Mouse (Mus musculus) kidney, postnatal 10 days (tissue): ENCODE data around the gene Irx6.
A peak's percentile ranks its signal among the peaks of the same experiment; 100 is the strongest.

Source experiments
- DNase-seq: peaks from one replicate; pipeline ENCODE4 v3.0.0; 2021; ENCODE audit warnings: mixed read lengths

Gene Irx6

DNA sequence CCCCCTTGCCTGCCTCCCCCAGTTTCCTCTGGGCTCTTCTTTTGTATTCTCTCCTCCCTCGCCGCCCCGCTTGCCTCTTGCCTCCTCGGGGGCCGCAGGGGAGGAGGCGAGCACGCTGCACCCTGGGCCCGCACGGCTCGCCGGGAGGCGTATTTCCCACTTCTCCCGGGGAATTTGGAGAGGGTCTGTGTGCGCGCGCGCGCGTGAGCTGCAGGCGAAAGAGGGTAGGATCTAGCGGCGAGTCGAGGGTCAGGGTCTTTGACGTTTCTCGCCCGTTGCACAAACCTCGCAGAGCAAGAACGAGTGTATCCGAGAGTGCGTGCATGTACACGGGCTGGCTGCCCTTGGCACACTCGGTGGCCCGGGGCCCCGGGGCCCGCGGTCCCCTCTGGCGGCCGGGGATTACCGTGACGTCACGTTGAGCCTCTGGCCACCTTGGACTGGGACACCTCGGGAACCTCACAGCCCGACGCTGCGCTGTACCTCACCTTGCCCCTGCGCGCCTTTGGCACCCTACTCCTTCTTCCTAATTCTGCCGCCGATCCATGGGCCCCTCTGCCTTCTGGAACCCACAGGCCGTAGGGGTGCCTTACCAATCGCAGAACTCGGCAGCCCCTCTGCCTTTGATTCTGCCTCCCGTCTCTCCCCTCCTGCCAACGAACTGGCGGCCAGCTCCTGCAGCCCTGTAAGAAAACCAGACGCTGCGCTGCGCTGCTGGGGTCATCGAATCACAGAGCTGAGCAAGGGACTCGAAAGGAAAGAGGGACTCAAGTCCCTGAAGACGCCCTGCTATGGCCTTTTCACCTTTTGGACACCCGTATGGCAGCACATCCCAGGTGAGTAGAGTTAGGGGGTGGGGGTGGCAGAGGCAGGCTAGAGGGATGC, at the start of gene Irx6:
TSS of gene Irx6 (plus strand) at position 45 of the 885 bp plus-strand sequence.
- DNase-seq: peak; percentile 18

DNA sequence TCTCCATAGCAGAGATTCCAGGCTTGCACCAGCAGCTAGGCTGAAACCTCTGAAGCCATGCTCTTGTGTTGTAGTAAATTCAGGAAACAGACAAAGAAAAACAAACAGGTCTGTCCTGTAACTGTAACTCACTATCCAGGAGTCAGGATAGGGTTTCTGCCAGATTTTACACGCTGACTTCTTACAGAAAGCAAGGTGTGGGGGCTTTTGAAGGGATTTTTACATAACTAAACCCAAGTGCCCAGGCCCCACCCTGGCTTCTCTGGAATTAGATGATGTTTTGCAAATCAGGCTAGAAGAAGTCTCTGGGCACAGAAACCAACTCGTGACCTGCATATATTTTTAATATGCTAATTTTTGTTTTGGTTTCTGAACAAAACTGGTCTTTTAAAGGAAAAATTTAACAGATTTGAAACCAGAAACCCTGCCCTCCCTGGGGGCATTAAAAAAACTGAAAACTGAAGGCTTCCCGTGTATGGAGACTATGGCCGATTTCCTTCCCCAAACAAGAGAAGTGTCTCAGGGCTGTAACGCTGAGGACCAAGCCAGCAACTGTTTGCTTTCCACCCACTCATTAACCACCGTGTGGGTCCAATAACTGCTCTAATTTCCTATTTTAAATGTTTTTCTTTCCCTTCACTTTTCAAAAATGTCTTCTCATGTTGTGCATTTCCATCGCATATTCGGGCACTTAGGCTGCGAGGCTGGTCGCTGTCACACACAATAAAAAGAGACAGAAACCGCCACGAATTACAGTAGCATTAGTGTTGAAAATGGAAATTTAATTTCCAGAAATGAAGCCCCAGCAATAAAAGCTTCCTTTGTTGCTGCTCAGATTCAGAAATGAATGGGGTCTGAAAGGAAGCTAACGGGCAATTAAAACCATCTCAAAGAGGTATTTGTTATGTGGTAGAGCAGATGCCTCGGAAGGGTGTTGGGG, 45.1 kb upstream of the Irx6 start:
- no peak for DNase-seq

DNA sequence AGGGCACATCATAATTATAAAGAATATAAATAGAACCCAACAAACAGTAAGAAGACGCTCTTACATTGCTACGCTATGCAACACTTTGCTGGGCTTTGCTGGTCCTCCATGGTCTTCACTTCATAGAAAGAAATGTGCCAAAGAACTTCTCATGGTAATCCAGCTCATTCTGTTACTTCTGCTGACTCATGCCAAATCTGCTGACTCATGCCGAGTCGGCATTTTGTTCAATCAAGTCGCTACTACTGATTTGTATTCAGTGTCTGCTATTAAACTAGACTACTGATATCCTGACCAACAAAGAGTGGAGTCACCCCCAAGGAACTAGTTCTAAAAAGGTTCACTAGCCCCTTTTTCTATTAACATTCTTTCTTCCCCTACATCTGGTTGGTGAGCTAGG, 40.9 kb upstream of the Irx6 start:
- DNase-seq: no peak

DNA sequence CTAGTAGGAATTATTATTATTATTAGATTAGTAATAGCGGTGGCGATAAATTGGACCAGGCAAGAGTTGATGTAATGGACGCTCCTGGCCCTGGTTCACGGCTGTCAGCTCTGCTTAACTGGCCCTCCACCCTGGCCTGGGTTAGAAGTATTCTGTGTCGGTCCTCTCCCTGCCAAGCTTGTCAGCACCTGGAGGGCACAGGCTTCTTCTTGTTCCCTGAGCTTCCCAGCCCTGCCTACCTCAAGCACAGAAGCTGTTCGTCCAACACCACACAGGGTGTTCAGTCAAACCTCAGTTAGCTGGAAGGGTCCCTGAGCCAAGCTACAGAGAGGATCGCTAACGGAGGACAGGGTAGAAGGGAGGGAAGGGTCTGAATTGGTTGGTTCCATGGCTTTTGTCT, 33.3 kb upstream of the Irx6 start:
- no peak for DNase-seq

DNA sequence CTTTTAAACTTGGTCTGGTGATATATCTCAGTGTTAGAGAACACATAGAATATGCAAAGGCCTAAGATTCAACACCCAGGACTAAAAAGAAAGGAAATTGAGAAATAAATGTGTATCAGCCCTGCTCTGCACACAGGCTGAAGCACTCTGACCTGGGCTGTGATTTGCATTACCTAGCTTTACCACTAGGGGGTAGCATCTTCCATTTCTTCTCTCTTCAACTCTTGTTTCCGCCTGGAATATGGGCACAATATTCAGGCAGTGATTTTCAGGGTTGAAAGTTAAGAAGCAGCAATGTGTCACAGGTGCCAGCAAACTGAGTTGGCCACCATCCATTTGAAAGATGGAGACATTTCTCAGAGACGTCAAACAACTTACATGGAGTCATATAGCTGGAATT, 27.5 kb upstream of the Irx6 start:
- peak; percentile 9 for DNase-seq

DNA sequence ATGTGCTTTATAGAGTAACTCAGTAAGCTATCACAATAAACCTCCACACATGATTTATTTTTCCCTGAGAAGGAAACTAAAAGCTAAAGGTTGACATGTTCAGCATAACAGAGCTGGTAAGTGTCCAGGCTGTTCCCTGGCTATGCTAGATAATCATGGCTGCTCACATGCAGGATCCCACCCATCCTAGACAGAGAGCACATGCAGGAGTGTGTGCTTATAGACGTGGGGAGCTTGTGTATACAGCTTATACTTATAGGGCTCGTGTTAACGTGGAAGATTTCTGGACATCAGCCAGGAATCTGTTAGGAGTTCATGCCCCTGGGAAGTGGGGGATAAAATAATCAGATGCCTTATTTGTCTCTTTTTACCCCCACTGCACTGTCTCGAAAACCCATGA, 9.9 kb upstream of the Irx6 start:
- DNase-seq: no peak

DNA sequence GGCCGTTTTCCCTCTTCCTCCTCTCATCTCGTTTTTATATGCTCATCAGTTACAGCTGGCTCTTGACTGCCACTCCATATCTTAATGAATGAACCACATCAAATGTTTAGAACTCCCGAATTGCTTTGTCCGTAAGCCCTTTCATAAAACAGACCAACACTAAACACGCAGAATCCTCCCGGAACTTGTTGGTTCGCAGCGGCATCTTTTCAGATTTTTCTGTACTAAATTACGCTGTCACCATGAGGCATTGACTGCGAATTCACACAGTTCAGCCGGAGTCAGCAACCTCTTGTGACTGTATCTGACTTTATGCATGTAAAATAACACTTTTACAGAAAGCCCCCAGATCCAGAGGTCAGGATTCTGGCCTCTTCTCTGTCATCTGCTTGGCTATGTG, 3.9 kb upstream of the Irx6 start:
- no peak for DNase-seq

DNA sequence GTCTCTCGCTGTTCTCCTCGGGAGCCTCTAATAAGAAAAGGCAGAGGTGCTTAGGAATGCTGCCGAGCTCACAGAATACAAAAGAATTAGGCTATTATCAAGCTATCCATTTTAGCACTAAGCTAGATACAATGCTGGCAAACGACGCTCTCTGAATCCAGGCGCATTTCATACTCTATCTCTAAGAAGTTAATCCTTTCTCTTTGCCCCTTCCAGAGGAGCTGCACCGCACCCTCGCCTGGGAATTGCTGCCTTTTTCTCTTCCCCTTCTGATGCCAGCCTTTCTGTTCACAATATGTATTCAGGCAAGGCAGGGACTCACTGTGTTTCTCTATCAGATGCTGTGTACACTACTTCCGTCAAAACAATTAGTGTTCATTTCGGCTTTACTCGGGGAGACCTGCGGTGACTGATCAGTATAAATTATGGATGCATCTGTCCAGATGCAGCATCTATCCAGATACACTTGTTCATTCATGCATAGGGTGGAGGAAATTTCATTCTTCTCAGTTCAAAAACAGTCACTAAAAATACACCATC, 3.4 kb upstream of the Irx6 start:
- DNase-seq: no peak

DNA sequence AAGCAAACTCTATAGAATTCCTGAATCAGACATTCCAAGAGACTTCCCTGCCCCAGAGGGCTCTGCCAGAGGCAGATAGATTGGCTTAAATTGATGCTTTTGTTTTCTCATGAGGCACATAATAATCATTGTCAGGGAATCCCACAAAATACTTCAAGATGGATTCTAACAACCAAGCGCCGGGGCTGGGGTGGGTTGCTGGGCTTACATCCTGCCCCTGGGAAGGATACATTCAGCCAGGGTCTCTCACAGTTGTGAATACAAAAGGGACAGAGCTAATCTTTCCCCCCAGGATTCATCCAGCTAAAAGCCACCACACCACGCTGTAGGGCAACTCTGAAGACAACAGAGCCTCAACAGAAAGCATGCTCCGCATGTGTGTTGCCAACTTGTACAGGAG, 2.2 kb upstream of the Irx6 start:
- DNase-seq: no peak

DNA sequence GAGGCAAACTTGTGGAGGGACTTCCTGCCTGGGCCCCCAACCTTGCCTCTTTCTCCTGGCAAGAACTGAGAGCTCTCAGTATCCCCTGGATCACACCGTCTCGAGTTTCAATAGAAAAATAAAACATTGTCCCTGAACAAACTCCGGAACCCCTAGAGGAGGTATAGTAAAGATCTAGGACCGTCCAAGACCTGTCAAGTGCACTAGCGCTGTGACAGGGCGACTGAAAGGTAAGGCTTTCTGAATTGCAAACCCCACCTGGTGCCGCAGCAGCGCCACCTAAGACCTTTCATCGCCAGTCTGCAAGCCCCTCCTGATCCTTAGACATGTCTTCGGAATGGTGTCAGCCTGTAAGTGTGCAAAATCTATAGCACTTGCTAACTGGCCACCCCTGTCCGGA, 987 bp upstream of the Irx6 start:
- no peak for DNase-seq

DNA sequence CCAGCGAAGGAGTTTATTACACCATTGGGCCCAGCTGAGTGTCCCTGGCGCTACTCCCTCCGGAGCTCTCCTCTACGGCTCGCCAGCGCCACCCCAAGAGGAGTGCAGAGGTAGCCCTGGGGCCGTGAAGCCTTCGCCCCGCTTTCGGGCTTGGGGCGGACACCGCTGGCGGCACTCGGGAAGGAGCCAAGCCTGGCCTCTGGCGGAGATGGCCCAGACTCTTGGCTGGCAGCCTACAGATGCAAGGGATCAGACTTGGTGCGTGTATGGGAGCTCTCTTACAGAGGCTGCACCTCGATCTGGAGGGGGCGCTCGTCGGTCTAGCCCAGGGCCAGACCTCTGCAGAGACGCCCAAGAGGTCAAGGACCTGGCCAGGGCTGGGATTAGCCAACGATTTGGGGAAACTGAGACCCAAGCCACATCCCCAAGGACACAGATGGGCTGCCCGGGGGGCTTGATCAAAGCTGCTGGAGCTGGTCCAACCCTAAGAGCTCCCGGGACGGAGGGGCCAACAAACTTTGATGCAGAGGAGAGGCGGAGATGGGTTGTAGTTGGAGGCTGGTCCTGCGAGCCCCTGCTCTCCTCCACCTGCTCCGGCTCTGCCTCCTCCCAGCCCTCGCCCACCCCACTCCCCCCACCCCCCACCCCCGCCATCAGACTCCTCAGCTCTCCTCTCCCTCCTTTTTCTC, 389 bp upstream of the Irx6 start:
- DNase-seq: peak; percentile 69

DNA sequence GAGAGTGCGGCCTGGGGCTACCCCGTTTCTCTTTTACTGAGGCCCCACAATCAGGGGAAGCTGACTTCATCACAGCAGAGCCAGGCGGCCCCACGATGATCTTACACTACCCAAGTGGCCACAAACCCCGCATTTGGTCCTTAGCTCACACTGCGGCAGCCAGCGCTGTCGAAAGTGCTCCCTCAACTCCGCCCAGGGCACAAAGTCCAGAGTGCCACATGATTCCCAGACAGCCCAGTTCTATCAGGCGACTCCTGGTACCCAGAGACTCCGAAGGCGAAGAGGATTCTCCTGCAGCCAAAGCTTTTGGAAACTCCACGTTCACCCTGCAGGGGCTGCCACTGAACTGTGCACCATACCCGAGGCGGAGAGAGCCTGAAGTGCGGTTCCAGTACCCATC, 4.3 kb downstream of the Irx6 start:
- peak; percentile 48 for DNase-seq

DNA sequence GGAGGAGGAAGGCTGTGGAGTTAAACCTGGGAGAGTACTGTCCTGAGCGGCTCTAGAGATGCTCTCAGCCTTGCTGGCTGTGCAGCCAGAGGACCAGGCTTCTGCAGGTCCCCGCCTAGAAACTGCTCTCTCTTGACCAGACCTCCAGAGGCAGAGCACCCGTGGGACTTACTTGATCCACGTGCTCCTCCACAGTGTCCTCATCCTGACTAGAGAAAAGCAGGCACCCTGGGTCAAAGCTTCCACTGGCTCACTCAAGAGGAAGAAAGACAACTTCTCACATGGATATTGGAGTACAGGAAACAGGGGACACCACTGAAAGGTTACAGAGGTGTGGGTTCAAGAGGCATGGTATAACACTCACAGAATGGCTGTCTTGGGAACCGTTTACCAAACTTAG, 23.3 kb downstream of the Irx6 start:
- no peak for DNase-seq

DNA sequence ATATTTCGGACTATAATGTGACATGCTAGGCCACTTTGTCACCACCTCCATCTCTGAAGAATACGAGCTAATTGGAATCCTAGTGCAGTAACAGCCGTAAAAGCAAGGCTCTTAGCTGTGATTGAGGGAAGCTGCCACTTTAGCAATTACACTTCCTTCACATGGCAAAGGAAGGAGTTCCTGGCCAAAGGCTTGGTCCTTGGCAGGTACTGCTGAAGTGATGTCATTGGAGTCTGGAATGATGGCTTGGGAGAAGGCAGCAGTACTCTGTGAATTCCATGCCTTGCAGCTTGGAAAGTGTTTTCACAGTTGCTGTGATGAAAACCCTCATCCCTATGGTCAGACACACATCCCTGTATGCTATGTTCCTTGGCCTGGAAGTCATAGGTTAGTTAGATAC, 24.3 kb downstream of the Irx6 start:
- DNase-seq: no peak

DNA sequence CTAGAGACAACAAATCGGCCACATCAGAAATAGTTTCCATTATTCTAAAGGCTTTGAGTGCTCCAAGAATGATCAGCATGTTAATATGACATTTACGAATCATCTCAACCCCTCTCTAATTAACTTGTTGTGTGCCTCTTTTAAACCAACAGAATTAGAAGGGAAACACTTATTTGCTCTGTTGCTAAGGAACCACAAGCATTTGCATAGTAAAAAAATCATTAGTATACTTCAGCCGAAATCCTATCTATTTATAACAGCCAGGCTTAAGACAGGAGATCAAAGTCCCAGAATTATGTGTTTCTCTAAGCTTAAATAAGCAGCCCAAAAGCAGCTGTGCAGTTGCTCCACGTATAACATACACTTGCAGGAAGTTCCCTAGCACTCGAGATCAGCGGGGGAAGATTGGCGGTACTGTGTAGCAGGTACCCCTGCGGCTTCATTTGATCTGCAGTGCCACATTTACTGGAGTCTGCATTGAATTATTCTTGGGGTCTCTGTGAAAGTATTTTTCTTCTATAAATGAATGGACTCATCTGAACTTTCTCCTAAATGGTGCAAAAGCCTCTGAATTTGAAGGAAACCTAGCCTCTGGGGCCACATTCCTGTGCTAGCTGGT, 25.9 kb downstream of the Irx6 start:
- no peak for DNase-seq

DNA sequence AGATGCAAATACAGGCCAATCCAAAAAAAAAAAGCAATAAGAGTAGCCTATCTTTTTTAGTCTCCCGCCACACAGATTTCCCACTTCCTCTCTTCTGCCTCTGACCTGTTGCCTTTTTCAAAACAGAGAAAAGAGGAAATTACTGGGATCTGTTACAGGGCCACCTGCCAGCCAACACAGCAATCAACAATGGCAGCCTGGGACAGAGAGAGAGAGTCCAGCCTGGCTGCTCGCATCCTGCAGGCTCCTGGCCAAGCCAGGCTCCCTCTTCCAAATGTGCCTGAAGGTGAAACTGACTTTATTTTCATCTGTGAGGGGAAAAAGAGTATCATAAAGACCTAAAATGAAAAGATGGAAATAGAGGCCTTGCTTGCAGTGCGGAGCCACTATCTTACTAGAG, 29.3 kb downstream of the Irx6 start:
- peak; percentile 30 for DNase-seq

DNA sequence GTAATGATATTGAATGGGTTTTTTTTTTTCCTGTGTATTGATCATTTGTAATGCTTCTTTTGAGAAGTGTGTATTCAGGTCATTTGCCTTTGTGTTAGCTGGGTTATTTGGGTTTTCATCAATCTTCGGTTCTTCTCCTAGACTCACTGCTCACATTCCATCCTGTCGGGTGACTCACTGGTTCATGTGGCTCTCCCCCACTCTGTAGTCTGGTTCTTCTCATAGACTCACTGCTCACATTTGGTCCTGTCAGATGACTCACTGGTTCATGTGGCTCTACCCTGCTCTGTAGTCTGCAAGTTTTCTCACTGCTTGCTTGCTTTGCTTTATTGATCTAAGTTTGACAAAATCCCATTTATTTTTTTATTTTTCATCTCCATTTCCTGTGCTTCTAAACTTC, 32.2 kb downstream of the Irx6 start:
- DNase-seq: no peak

DNA sequence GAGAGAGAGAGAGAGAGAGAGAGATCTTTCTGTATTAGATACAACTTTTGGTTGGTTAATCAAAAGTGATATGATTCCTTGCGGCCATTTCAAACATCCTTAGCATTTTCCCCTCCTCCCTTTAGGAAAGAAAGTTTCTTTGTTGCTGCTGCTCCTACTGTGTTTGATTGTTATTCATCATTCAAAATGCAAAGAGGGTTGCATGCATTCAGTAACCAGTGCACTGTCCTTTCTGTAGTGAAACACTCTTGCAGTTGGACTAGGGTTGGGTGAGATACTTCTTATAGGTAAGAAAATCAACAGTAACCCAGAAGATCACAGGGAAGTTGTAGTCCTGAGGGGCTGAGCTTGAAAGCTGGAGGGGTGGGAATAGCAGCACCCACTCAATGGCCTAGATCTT, 39.2 kb downstream of the Irx6 start:
- DNase-seq: no peak

DNA sequence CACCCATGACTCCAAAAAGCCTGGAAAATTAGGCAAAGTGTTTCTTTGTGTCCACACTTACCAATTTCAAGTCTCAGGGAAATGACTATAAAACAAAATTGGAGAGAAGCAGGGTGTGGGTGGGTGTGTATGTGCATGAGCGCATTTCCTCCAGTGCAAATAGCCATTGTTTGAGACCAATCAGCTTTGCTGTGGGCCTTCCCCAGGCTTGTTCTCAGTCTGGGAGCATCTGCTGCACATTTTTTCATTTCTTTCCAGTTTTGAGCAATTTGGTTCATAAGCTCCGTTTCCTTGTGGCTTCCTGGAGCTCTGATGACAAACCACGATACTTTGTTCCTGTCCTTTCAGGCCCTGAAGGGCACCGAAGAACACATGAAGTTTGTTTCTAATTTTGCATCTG, 43.3 kb downstream of the Irx6 start:
- no peak for DNase-seq

DNA sequence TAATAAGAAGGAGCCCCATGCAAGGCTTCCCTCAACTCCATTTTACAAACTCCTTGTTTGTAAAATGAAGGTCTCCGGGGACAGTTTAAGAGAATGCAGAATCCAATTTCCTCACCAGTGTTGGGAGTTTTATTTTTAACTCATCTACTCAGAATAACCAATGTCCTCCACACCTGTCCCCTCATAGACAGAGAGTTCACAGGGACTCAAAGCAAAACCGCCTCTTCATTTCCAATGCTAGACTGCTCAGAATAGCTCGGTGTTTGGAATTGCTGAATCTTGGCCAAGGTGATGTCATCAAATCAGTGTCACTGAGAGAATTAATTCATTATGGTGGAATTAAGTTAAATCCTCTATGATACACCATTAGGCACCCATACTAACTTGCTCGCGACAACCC, 44.0 kb downstream of the Irx6 start:
- no peak for DNase-seq

DNA sequence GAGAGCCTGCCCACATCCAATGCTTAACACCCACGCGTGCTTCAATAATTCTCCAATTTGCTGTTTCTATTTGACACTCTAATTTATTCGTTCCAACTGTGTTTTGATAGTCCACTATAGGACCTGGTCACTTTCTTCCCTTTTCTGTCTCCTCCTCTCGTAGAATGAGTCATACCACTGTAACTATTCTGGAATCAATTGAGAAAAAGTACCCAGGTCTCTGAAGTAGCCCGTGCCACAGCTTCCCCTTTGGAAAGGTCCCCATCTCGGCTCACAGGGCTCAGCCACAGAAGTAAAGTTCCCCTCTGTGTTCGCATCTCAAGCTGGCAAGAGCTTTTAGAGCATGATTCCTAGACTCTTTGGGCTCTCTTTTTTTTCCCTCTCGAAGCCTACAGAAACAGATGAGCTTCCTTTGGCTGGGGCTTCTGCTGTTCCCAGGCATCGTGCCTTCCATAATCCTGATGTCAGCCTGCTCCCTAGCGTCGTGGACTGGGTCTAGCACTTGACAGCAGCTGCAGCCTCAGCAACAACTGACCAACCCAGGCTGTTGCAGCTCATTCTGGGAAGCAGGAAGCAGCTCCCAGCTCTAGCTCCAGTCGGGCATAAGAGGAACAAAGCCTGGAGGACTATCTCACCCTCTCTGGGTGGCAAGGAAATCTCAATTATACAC, 47.3 kb downstream of the Irx6 start:
- DNase-seq: peak; percentile 78

DNA sequence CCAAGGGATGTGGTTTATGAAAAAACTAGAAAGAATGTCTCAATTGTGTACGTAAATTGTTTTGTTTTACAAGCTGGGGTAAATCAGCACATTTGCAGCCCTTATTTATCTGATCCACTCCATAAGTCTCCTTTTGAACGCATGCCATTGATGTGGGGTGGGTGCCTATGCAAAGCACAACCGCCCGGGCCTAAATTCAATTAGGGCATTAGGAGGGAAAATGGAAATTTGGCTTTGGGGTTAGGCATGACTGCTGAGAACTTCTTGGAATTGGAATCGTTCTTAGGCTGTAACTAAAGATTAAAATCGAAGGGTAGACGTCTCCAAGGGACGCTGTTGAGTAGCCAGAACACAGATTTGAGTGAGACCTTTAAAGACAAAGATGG, 47.8 kb downstream of the Irx6 start:
- no peak for DNase-seq
